12 mouse cellular contexts compared by ENCODE assay signal in the genomic region with DNA sequence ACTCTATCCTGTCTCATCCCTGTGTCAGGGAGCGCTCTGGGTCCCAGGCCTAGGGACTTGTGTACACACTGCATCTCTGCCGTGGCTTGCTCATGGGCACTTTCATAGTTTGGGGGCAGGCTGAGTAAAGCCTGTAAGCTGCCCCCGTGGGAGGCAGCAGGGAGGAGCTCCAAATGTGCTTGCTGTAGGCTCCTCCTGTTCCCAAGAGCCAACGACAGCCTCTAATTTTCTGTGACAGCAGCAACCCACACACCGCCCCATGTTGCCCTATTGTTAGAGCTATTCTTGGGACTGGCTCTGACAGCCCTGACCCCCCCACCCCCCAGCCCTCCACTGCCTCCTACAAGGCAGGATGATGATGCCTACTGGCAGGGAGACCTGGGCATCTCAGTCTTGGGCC. TPM values are rescaled to one million over a fixed set of nuclear protein-coding genes. Genes with fewer than 3 reads are reported as not detected.
DNase-seq lines count a peak whose midpoint lies in the region; ATAC-seq and TF ChIP-seq lines count a peak whose summit lies in the region.
"Had no signal": no experiment of that assay in that cellular context is flagged by ENCODE, and none has a peak within 500 bp of the region (broad histone marks: within the 10 kb centered on the region; RNA-seq: fewer than 3 reads in every experiment).

No protein-coding gene starts in this region.

- DNase-seq in heart, adult 9 months (ENCODE audit: low spot score in 2 of 2): no peak
- DNase-seq in lung, embryonic 14.5 days: no peak
- DNase-seq in lung, adult 2 months: no peak
- no peak for DNase-seq in kidney, postnatal 10 days
- DNase-seq in right cerebral cortex, postnatal 14 days: no peak
- DNase-seq: kidney, adult 18-20 months; thymus, adult 18-20 months had no signal

- no peak overlapping the region for H3K4me2 ChIP-seq in heart, embryonic 13.5 days
- no peak overlapping the region for H3K4me2 ChIP-seq in lung, embryonic 14.5 days
- H3K4me2 ChIP-seq in intestine, postnatal 0 days (replicated peaks; ENCODE audit: low read depth): no peak overlapping the region
- H3K4me2 ChIP-seq: midbrain, embryonic 12.5 days had no signal

- H3K9me3 ChIP-seq in heart, embryonic 13.5 days: no peaks in the 10 kb centered on the region
- no peaks in the 10 kb centered on the region for H3K9me3 ChIP-seq in lung, embryonic 14.5 days (ENCODE audit: low read depth, low read length)
- no peaks in the 10 kb centered on the region for H3K9me3 ChIP-seq in intestine, postnatal 0 days (ENCODE audit: control insufficient read depth)
- H3K9me3 ChIP-seq: midbrain, embryonic 12.5 days had no signal

- H3K9ac ChIP-seq in heart, embryonic 13.5 days: peak overlapping the region; percentile 70
- no peak overlapping the region for H3K9ac ChIP-seq in lung, embryonic 14.5 days
- H3K9ac ChIP-seq in intestine, postnatal 0 days (ENCODE audit: low read depth, low read length): no peak overlapping the region
- H3K9ac ChIP-seq: midbrain, embryonic 12.5 days had no signal

- peaks cover 34% of the 10 kb centered on the region for H3K36me3 ChIP-seq in heart, embryonic 13.5 days
- peaks cover 34% of the 10 kb centered on the region; the same call in 1 of the 2 replicates for H3K36me3 ChIP-seq in lung, embryonic 14.5 days (ENCODE audit: insufficient read depth)
- peaks cover 18% of the 10 kb centered on the region; the same call in 1 of the 2 replicates for H3K36me3 ChIP-seq in intestine, postnatal 0 days (ENCODE audit: control insufficient read depth, insufficient read depth)

- 57% methylated on average over 5 of the region's 5 CpGs for WGBS in heart, embryonic 13.5 days
- WGBS in lung, embryonic 14.5 days: 75% methylated on average over 5 of the region's 5 CpGs
- 76% methylated on average over 5 of the region's 5 CpGs for WGBS in lung, adult 2 months
- WGBS in intestine, postnatal 0 days: 63% methylated on average over 5 of the region's 5 CpGs

- ATAC-seq in heart, embryonic 13.5 days (ENCODE audit: extremely low read depth, insufficient number of reproducible peaks, low FRiP score, low TSS enrichment): no peak
- no peak for ATAC-seq in lung, embryonic 14.5 days (ENCODE audit: insufficient read depth)
- no peak for ATAC-seq in intestine, postnatal 0 days

- peaks cover 72% of the 10 kb centered on the region for H3K4me1 ChIP-seq in heart, embryonic 13.5 days
- peaks cover 5% of the 10 kb centered on the region; the same call in 1 of the 2 replicates for H3K4me1 ChIP-seq in lung, embryonic 14.5 days (ENCODE audit: insufficient read depth)
- H3K4me1 ChIP-seq in lung, adult 2 months (ENCODE audit: control insufficient read depth, insufficient read depth, low read length): peaks cover 8% of the 10 kb centered on the region
- peaks cover 15% of the 10 kb centered on the region for H3K4me1 ChIP-seq in cortical plate, adult 2 months (ENCODE audit: control insufficient read depth, insufficient read depth, low read length)
- H3K4me1 ChIP-seq in intestine, postnatal 0 days (replicated peaks; ENCODE audit: control insufficient read depth, insufficient read depth, low read length): peaks cover 18% of the 10 kb centered on the region

- H3K27me3 ChIP-seq in heart, embryonic 13.5 days (replicated peaks): no peaks in the 10 kb centered on the region
- no peaks in the 10 kb centered on the region for H3K27me3 ChIP-seq in lung, embryonic 14.5 days (ENCODE audit: insufficient read depth, low read length)
- H3K27me3 ChIP-seq in intestine, postnatal 0 days (replicated peaks; ENCODE audit: control insufficient read depth, insufficient read depth, low read length): no peaks in the 10 kb centered on the region
- H3K27me3 ChIP-seq: midbrain, embryonic 12.5 days had no signal

- TF ChIP-seq CTCF in lung, embryonic 14.5 days (IDR thresholded peaks at IDR 0.05; ENCODE audit: low read depth): no peak
- no peak for TF ChIP-seq CTCF in lung, adult 2 months (IDR thresholded peaks at IDR 0.05; ENCODE audit: insufficient read depth, low read length)
- TF ChIP-seq CTCF in cortical plate, adult 2 months (IDR thresholded peaks at IDR 0.05; ENCODE audit: extremely low read depth, insufficient read depth, low read length): no peak
- TF ChIP-seq CTCF in intestine, postnatal 0 days (IDR thresholded peaks at IDR 0.05; ENCODE audit: low read depth): no peak

- no peak overlapping the region for H3K4me3 ChIP-seq in heart, embryonic 13.5 days
- H3K4me3 ChIP-seq in lung, embryonic 14.5 days (ENCODE audit: low read depth, low read length): no peak overlapping the region
- H3K4me3 ChIP-seq in lung, adult 2 months (replicated peaks; ENCODE audit: extremely low read depth, low read depth, low read length): no peak overlapping the region
- no peak overlapping the region for H3K4me3 ChIP-seq in cortical plate, adult 2 months (ENCODE audit: insufficient read depth, low read length)
- H3K4me3 ChIP-seq in intestine, postnatal 0 days (ENCODE audit: low read depth, low read length): no peak overlapping the region
- H3K4me3 ChIP-seq: erythroblast, embryonic 14.5 days; midbrain, embryonic 12.5 days had no signal

- TF ChIP-seq POLR2A in lung, adult 2 months (IDR thresholded peaks at IDR 0.05; ENCODE audit: borderline replicate concordance, extremely low read depth, low read depth, low read length): no peak
- TF ChIP-seq POLR2A in cortical plate, adult 2 months (IDR thresholded peaks at IDR 0.05; ENCODE audit: extremely low read depth, insufficient read depth, low read length): no peak

- peak overlapping the region; percentile 91 for H3K27ac ChIP-seq in heart, embryonic 13.5 days (replicated peaks)
- H3K27ac ChIP-seq in lung, embryonic 14.5 days (ENCODE audit: low read depth): peak overlapping the region; percentile 80
- peak overlapping the region; percentile 85 for H3K27ac ChIP-seq in cortical plate, adult 2 months (ENCODE audit: insufficient read depth, low read length)
- peak overlapping the region; percentile 58; the same call in 1 of the 2 replicates for H3K27ac ChIP-seq in intestine, postnatal 0 days (ENCODE audit: low read depth, low read length)
- H3K27ac ChIP-seq: midbrain, embryonic 12.5 days had no signal

RNA-seq across cellular contexts. Expression of a gene that starts 4.1 kb away (rescaled TPM):
- polyA plus RNA-seq in heart, embryonic 13.5 days (2015; fragmentation: Nextera tagmentation; extraction: Ambion mirVana): 7.8 and 8.3 TPM in 2 replicates
- polyA plus RNA-seq in lung, embryonic 14.5 days (2014; fragmentation: Nextera tagmentation; extraction: Ambion mirVana): 8.7 and 9.3 TPM in 2 replicates
- polyA plus RNA-seq in lung, adult 2 months (2012; rRNA removed): 21.6 and 24.3 TPM in 2 replicates
- 20.0 and 20.8 TPM in 2 replicates for polyA plus RNA-seq in cortical plate, adult 2 months (2012; rRNA removed)
- 5.6 TPM in 2 replicates for polyA plus RNA-seq in intestine, postnatal 0 days (2015; fragmentation: Nextera tagmentation; extraction: Ambion mirVana)

RNA-seq across cellular contexts. Expression of a gene that starts 9.9 kb away (rescaled TPM):
- 279 and 320 TPM in 2 replicates for polyA plus RNA-seq in heart, embryonic 13.5 days (2015; fragmentation: Nextera tagmentation; extraction: Ambion mirVana)
- 210 and 217 TPM in 2 replicates for polyA plus RNA-seq in lung, embryonic 14.5 days (2014; fragmentation: Nextera tagmentation; extraction: Ambion mirVana)
- 261 and 274 TPM in 2 replicates for polyA plus RNA-seq in lung, adult 2 months (2012; rRNA removed)
- 3,152 and 3,325 TPM in 2 replicates for polyA plus RNA-seq in cortical plate, adult 2 months (2012; rRNA removed)
- polyA plus RNA-seq in intestine, postnatal 0 days (2015; fragmentation: Nextera tagmentation; extraction: Ambion mirVana): 628 and 645 TPM in 2 replicates

RNA-seq across cellular contexts. Expression of a gene that starts 31.1 kb away (rescaled TPM):
- 35.4 and 41.6 TPM in 2 replicates for polyA plus RNA-seq in heart, embryonic 13.5 days (2015; fragmentation: Nextera tagmentation; extraction: Ambion mirVana)
- polyA plus RNA-seq in lung, embryonic 14.5 days (2014; fragmentation: Nextera tagmentation; extraction: Ambion mirVana): 51.5 and 53.2 TPM in 2 replicates
- 21.4 and 21.9 TPM in 2 replicates for polyA plus RNA-seq in lung, adult 2 months (2012; rRNA removed)
- 49.6 and 51.0 TPM in 2 replicates for polyA plus RNA-seq in cortical plate, adult 2 months (2012; rRNA removed)
- polyA plus RNA-seq in intestine, postnatal 0 days (2015; fragmentation: Nextera tagmentation; extraction: Ambion mirVana): 29.6 and 32.1 TPM in 2 replicates

RNA-seq across cellular contexts. Expression of a gene that starts 31.1 kb away (rescaled TPM):
- 41.0 and 45.5 TPM in 2 replicates for polyA plus RNA-seq in heart, embryonic 13.5 days (2015; fragmentation: Nextera tagmentation; extraction: Ambion mirVana)
- polyA plus RNA-seq in lung, embryonic 14.5 days (2014; fragmentation: Nextera tagmentation; extraction: Ambion mirVana): 53.3 and 57.3 TPM in 2 replicates
- 22.5 and 30.9 TPM in 2 replicates for polyA plus RNA-seq in lung, adult 2 months (2012; rRNA removed)
- polyA plus RNA-seq in cortical plate, adult 2 months (2012; rRNA removed): 48.4 and 52.6 TPM in 2 replicates
- 42.6 and 44.8 TPM in 2 replicates for polyA plus RNA-seq in intestine, postnatal 0 days (2015; fragmentation: Nextera tagmentation; extraction: Ambion mirVana)
